Mouse (Mus musculus) forebrain, postnatal 0 days (tissue): ENCODE measurements around the gene Grcc10. TPM values are rescaled to one million over a fixed set of nuclear protein-coding genes. Genes with fewer than 3 reads are reported as not detected.

Experiments
- ATAC-seq: fragments of 200-750 bp; cut with Nextera tagmentation; 2 replicates; pipeline ENCODE4 v1.8.0; 2017; ENCODE audit warnings: mild to moderate bottlenecking, moderate library complexity
- DNase-seq: peaks from one replicate; pipeline ENCODE4 v3.0.0-alpha.2; 2015
- H3K27ac ChIP-seq: fragments of 300-500 bp; sonication (generic); 2 replicates; pipeline ENCODE4 v1.5.1; 2014; ENCODE audit warnings: low read depth, mild to moderate bottlenecking, antibody characterized with exemption, low read length, moderate library complexity, mixed read lengths
- H3K27me3 ChIP-seq: fragments of 300-500 bp; sonication (generic); 2 replicates; pipeline ENCODE4 v1.6.1; 2014; ENCODE audit warnings: mild to moderate bottlenecking, low read length, mixed read lengths; ENCODE audit not compliant: insufficient read depth
- H3K36me3 ChIP-seq: fragments of 300-500 bp; sonication (generic); 2 replicates; pipeline ENCODE4 v1.6.1; 2014; ENCODE audit warnings: mild to moderate bottlenecking, moderate library complexity; ENCODE audit not compliant: insufficient read depth
- H3K4me1 ChIP-seq: fragments of 300-500 bp; sonication (generic); 2 replicates; pipeline ENCODE4 v1.6.1; 2014; ENCODE audit warnings: antibody characterized with exemption; ENCODE audit not compliant: insufficient read depth
- H3K4me2 ChIP-seq: fragments of 300-500 bp; sonication (generic); 2 replicates; pipeline ENCODE4 v1.6.1; 2014; ENCODE audit warnings: low read depth, mild to moderate bottlenecking, moderate library complexity
- H3K4me3 ChIP-seq: fragments of 300-500 bp; sonication (generic); 2 replicates; pipeline ENCODE4 v1.5.1; 2014; ENCODE audit warnings: low read depth, low read length, mixed read lengths
- H3K9ac ChIP-seq: fragments of 300-500 bp; sonication (generic); 2 replicates; pipeline ENCODE4 v1.6.1; 2014; ENCODE audit warnings: mild to moderate bottlenecking
- H3K9me3 ChIP-seq: fragments of 300-500 bp; sonication (generic); 2 replicates; pipeline ENCODE4 v1.6.1; 2016; ENCODE audit warnings: low read length
- CTCF ChIP-seq: sonication (generic); IDR thresholded peaks from 2 replicates; pipeline ENCODE4 v1.5.1; 2016; ENCODE audit warnings: antibody characterized with exemption, control low read depth, low read depth
- WGBS: fragments of 180-500 bp; shearing (Covaris S2); extraction: QIAGEN DNeasy Blood & Tissue Kit; methylation state at CpG from one replicate; pipeline ENCODE4 v1.1.7; 2014; 5-methylcytosine and 5-hydroxymethylcytosine counted together
- polyA plus RNA-seq: library from polyadenylated mRNA; unstranded; fragments of >200 nt; fragmentation: Nextera tagmentation; extraction: Ambion mirVana; gene quantifications from 2 replicates; pipeline ENCODE4 v1.2.1, GENCODE M21; 2015
- total RNA-seq: library from RNA; depleted of rRNA; stranded (reverse); fragments of >200 nt; gene quantifications from 2 replicates; pipeline ENCODE4 v1.2.3, GENCODE M21; 2014

Gene Grcc10
- total and polyA plus RNA-seq, 2 experiments from 2014 or later: 257 to 699 TPM

DNA sequence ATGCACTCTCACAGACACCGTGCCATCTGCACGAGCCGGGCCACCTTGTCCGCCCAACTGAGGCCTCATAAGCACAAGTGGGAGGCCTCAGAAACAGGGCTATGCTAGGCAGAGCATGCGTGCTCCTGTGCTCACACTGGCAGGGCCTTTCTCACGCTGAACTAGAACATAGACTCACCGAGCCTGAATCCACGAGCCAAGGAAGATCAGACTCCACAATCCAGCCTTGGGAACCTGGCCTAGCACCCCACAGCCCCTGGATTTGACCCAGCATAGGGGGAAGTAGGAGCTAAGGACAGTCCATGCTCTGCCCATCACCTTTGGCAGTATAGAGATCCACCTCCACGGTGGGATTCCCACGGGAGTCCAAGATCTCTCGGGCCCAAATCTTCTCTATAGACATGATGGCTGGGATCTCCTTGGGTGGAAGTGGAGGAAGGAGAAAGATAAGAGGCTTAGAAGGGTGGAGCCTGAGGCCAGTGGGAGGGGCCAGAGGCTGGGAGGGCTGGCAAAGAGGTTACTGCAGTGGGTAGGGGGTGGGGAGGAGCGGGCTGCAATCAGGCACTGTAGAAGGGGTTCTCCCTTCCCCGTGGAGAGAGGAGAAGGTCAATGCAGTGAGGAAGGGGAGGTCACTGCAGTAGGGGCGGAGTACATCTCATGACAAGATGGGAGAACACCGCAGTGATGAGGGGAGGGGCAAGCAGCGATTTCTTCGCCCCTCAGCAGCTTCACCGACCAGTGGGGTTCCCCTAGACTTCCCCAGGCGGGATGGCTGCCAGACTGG, 26.9 kb upstream of the Grcc10 start:
- DNase-seq (no peak), ATAC-seq (0 out of 2 replicates have a peak, but pooled peaks have one; percentile 12)
- Histone ChIP-seq H3K4me1 (0 out of 2 replicates have a peak, but pooled peaks cover 5% of the 10 kb centered on the region), H3K27ac (peak overlapping the region; percentile 40; the same call in 1 of the 2 replicates), H3K27me3 (no peaks in the 10 kb centered on the region), H3K9ac (peak overlapping the region; percentile 67), H3K9me3 (no peaks in the 10 kb centered on the region), H3K36me3 (no peaks in the 10 kb centered on the region; the same call in 1 of the 2 replicates), H3K4me2 (peak overlapping the region; percentile 76), H3K4me3 (peak overlapping the region; percentile 54)
- no peak for TF ChIP-seq CTCF
- 26% methylated on average over 19 of the region's 19 CpGs for WGBS

DNA sequence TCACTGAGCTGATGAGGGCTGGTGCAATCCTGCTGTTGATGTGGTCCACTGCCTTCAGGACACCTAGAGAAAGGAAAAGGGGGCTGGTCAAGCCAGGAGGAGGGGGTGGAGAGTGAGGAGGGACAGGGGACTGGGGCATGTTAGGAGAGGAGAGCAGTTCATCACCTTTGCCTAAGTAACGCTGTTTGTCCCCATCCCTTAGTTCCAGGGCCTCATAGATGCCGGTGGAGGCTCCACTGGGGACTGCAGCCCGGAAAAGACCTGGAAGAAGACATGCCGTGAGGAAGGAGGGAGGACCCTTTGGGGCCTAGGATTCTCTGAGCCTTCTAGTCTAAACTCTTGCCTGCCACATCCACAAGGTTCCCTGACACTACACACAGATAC, 26.4 kb upstream of the Grcc10 start:
- no peak overlapping the region for H3K4me3 ChIP-seq
- H3K9ac ChIP-seq: 0 out of 2 replicates have a peak overlapping the region, but pooled peaks have one; percentile 33
- no peaks in the 10 kb centered on the region for H3K27me3 ChIP-seq
- DNase-seq (no peak), ATAC-seq (no peak)
- peak overlapping the region; percentile 76 for H3K4me2 ChIP-seq
- no peaks in the 10 kb centered on the region for H3K9me3 ChIP-seq
- 44% methylated on average over 4 of the region's 4 CpGs for WGBS
- H3K27ac ChIP-seq: peak overlapping the region; percentile 40; the same call in 1 of the 2 replicates
- H3K36me3 ChIP-seq: peaks cover 5% of the 10 kb centered on the region; the same call in 1 of the 2 replicates
- H3K4me1 ChIP-seq: 0 out of 2 replicates have a peak, but pooled peaks cover 5% of the 10 kb centered on the region
- no peak for TF ChIP-seq CTCF

DNA sequence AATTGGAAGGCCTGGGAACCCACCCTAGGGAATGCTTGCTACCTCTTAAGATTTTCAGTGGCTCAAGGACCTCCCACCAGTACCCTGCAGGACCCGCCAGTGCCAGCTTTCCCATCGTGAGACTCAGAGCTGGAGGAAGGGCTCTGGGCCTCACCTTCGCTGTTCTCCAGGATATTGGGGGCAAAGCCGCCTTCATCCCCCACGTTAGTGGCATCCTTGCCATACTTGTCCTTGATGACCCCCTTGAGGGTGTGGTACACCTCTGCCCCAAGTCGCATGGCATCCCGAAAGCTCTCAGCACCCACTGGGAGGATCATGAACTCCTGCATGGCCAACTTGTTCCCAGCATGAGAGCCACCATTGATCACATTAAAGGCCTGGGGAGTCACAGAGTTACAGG, 24.8 kb upstream of the Grcc10 start:
- ATAC-seq: no peak
- Histone ChIP-seq H3K9ac (no peak overlapping the region), H3K4me2 (no peak overlapping the region), H3K27ac (no peak overlapping the region), H3K27me3 (no peaks in the 10 kb centered on the region), H3K9me3 (no peaks in the 10 kb centered on the region), H3K4me3 (no peak overlapping the region), H3K36me3 (peaks cover 5% of the 10 kb centered on the region; the same call in 1 of the 2 replicates), H3K4me1 (0 out of 2 replicates have a peak, but pooled peaks cover 5% of the 10 kb centered on the region)
- no peak for DNase-seq
- no peak for TF ChIP-seq CTCF
- WGBS: 81% methylated on average over 7 of the region's 7 CpGs

DNA sequence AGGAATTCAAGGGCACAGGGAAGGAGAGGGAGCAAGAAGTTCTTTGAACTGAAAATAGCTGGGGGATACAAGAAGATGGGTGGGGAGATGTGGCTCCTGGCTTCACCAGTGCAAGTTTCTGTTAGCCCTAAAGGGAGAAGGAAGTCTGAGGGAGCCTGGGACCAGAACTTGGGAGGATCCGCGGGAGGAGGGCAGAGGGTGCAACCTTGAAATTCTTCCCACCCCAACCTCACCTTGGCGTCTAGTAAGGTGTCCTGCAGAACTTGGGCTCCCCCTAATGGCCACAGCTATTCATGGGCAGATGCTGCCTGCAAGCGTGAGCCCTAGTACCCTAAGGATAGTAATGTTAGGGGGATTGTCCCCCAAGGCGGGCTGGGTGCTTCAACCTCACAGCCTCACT, 18.1 kb upstream of the Grcc10 start:
- no peak overlapping the region for H3K4me3 ChIP-seq
- no peaks in the 10 kb centered on the region for H3K27me3 ChIP-seq
- H3K9me3 ChIP-seq: no peaks in the 10 kb centered on the region
- H3K4me1 ChIP-seq: peaks cover 11% of the 10 kb centered on the region
- DNase-seq: peak; percentile 69
- peaks cover 5% of the 10 kb centered on the region; the same call in 1 of the 2 replicates for H3K36me3 ChIP-seq
- no peak for ATAC-seq
- no peak overlapping the region for H3K4me2 ChIP-seq
- TF ChIP-seq CTCF: peak; percentile 79
- 0 out of 2 replicates have a peak overlapping the region, but pooled peaks have one; percentile 57 for H3K27ac ChIP-seq
- under 1% methylated on average over 5 of the region's 5 CpGs for WGBS
- H3K9ac ChIP-seq: no peak overlapping the region

DNA sequence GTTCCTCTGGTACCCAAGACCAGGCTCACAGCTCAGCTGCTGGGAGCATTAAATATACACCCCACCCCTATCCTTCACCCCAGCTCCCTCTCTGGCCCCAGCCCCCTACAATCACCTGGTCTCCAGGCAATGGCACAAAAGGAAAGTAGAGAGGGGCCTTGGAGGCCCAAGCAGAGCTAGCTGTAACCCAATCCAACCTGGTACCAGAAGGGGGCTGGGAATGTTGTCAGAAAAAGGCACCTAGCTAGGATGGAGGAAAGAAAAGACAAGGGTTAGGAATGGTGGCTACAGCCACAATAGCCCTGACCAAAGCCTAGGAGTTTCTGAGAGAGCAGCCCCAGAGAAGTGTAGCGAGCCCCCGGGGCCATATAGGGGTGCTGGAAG, 17.7 kb upstream of the Grcc10 start:
- H3K9ac ChIP-seq: no peak overlapping the region
- peaks cover 13% of the 10 kb centered on the region for H3K4me1 ChIP-seq
- no peak for ATAC-seq
- H3K36me3 ChIP-seq: peaks cover 5% of the 10 kb centered on the region; the same call in 1 of the 2 replicates
- DNase-seq: no peak
- no peaks in the 10 kb centered on the region for H3K27me3 ChIP-seq
- TF ChIP-seq CTCF: no peak
- 47% methylated on average over 2 of the region's 2 CpGs for WGBS
- no peak overlapping the region for H3K4me2 ChIP-seq
- no peaks in the 10 kb centered on the region for H3K9me3 ChIP-seq
- peak overlapping the region; percentile 57 for H3K27ac ChIP-seq
- H3K4me3 ChIP-seq: no peak overlapping the region

DNA sequence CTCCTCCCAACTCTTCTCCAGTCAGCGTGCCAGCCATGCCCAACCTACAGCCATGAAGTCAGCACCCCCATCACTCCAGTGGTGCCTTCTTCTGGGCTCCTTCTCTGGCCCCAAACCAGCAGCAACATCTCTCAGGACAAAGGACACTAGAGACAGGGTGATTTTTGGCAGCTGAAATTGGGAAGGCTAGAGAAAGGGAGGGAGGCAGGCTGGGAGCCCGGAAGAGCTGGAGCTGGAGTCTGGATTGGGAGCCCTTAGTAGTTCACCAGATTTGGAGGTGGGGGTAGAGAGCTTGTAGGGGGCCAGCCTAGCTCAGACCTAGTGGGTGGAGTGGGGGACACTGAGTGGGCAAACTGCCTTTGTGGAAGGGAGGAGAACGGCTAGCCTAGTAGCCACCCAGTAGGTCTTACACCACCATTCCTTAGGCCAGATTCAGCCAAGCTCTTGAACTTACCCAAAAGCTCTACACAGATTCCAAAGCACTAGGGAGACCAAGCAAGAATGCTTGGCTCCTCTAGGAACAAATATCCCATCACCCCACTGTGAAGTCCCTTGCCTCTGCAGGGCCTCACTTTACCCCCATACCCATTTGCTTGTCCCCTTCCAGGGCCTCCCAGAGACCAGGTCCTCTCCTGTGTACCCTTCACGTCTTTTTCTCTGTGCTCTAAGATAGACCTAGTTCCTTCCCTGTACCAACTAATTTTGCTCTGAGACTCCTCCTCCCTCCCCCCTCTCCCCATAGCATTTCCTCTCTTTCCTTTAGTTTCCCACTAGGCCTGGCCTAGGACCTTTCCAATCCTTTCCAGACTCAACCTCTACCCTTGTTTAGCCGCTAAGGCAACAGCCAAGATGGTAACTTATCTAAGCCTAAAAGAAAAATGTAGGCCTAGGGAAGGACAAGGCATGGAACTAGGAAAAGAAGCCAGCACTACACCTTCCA, 17.0 kb upstream of the Grcc10 start:
- H3K27ac ChIP-seq: peak overlapping the region; percentile 57
- H3K9ac ChIP-seq: no peak overlapping the region
- peak overlapping the region; percentile 98 for H3K4me3 ChIP-seq
- peaks cover 13% of the 10 kb centered on the region for H3K4me1 ChIP-seq
- H3K4me2 ChIP-seq: peak overlapping the region; percentile 62
- H3K36me3 ChIP-seq: peaks cover 5% of the 10 kb centered on the region; the same call in 1 of the 2 replicates
- TF ChIP-seq CTCF: no peak
- no peaks in the 10 kb centered on the region for H3K27me3 ChIP-seq
- WGBS: 24% methylated on average over 5 of the region's 5 CpGs
- no peaks in the 10 kb centered on the region for H3K9me3 ChIP-seq
- DNase-seq: peak; percentile 70
- ATAC-seq: peak; percentile 23
